Mouse (Mus musculus) adrenal gland, postnatal 36 days (tissue): ENCODE data around the gene Apobr. TPM values are rescaled to one million over a fixed set of nuclear protein-coding genes. Genes with fewer than 3 reads are reported as not detected.

Experiments used
- DNase-seq, 2 experiments: peaks; one replicate each; pipeline ENCODE4 v3.0.0; 2021; ENCODE audit warnings: mixed read lengths in 1 of 2
- total RNA-seq, 2 experiments: library from RNA; stranded (reverse); gene quantifications; 2 replicates each; pipeline ENCODE4 v1.2.3; 2021

Gene Apobr
- total RNA-seq, 2 experiments from 2014 or later = 1.5 TPM

DNA sequence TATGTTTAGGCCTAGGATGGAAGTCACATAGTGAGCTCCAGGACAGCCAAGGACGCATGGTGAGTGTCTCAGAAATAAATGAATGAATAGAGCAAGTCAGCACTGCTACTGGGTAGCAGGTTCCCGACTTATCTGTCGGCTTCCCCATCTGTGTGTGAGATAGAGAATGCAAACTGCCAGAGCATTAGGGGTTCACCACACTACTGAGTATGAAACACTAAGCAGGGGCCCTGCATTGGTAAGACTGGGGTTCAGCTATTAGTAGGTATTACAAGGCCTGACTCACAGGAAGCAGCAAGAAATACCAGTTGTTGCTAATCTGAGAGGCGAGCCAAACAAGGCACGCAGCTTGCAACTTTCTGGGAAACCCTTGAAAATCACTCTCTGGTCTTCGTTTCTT, 14.2 kb downstream of the Apobr start:
- DNase-seq = no peak

DNA sequence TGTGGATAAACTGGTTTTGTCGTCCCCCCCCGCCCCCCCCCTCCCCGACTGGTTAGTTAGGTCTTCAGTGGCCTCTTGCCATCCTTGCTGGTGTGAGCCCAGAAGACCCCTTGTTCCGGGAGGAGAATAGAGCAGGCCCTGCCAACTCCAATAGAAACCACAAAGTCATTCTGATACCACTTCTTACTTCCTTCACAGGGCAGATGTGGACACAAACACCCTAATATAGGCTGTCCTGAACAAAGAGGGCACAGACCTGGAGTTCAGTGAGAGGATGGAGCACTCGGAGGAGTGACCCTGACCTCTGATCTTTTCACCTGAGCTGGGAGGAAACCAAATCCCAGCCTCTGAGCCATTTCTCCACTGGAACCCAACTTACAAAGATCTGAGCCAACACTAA, 17.2 kb downstream of the Apobr start:
- DNase-seq = no peak

DNA sequence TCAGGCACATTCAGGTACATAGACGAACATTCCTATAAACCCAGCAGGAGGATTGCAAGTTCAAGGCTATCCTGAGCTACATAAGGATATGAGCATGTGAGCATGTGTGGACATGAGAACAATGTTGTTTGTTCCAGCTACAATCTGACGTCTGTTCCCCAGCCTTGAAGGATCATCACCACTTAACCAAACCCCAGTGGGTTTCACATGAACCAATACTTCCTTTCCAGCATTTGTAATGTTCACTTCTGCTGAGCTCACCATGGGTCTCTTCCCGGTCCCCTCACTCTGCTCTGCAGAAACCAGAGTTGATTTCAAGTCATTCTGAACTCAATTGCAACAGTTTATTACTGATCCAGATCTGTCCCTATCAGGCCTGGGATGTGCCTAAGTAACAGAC, 17.9 kb downstream of the Apobr start:
- DNase-seq = no peak

- no peak for DNase-seq
Measured at GRCm38 (mm10) chr7:126606611-126607010, 21.9 kb downstream of the Apobr start.

- DNase-seq = peak; percentile 55 to 60
Measured at GRCm38 (mm10) chr7:126607064-126607463, 22.3 kb downstream of the Apobr start.

- no peak for DNase-seq
Measured at GRCm38 (mm10) chr7:126607796-126608195, 23.1 kb downstream of the Apobr start.

- DNase-seq = no peak
Measured at GRCm38 (mm10) chr7:126612736-126613135, 28.0 kb downstream of the Apobr start.

DNA sequence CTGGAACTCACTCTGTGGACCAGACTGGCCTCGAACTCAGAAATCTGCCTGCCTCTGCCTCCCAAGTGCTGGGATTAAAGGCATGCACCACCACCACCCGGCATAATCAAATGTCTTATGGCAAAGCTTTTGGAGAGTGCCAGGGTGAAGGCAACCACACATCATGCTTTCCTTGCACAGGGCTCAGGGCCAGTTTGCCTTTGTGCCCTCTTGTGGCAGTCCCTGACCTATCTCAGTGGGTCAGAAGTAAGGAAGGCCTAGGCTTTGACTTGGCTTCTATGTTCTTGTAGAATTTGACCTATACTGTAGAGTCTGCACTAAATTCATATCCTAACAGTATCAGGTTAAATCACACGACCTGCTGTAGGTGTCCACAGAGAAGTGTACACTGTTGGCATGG, 32.0 kb downstream of the Apobr start:
- DNase-seq = peak in 1 of 2 experiments; percentile 35

- no peak for DNase-seq
Measured at GRCm38 (mm10) chr7:126619559-126620275, 35.0 kb downstream of the Apobr start.

- no peak for DNase-seq
Measured at GRCm38 (mm10) chr7:126621452-126622359, 37.0 kb downstream of the Apobr start.

GRCm38 (mm10) chr7:126623381-126623780, 38.6 kb downstream of the Apobr start:
- no peak for DNase-seq

- DNase-seq = no peak
Measured at GRCm38 (mm10) chr7:126624774-126625173, 40.0 kb downstream of the Apobr start.

GRCm38 (mm10) chr7:126625369-126625768, 40.6 kb downstream of the Apobr start:
- peak; percentile 83 to 86 for DNase-seq

DNA sequence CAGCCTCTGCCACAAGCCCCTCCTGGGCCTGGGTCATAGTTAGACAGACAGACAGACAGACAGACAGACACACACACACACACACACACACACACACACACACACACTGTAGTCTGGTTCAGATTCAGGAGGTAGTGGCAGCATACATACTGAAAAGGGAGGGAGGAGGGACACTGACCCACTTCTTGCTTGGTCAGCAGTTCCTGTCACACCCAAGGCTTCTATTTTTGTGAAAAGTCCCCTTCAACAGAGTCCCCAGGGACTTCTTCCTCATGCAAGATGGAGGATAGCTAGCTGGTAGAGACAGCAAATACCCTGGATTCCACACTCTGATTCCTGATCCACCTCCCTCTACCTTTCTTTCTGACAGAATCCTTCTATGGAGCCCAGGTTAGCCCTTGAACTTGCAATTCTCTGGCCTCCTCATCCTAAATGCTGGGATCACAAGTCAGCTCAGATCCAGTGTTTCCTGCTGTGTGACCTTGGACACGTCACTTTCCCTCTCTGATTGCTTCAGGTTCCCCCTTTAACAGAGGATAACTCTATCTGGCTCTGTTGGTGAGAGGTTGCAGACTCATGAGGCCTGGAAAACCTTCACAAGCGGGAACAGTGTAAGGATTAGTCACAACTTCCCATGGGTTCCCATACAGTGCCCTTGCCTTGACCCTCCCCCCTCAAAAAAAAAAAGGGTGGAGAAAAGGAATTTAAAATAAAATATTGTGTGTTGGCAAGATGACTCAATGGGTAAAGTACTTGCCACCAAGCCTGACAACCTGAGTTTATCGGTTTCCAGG, 41.3 kb downstream of the Apobr start:
- DNase-seq = peak; percentile 25 to 42

GRCm38 (mm10) chr7:126628111-126628510, 43.4 kb downstream of the Apobr start:
- no peak for DNase-seq

DNA sequence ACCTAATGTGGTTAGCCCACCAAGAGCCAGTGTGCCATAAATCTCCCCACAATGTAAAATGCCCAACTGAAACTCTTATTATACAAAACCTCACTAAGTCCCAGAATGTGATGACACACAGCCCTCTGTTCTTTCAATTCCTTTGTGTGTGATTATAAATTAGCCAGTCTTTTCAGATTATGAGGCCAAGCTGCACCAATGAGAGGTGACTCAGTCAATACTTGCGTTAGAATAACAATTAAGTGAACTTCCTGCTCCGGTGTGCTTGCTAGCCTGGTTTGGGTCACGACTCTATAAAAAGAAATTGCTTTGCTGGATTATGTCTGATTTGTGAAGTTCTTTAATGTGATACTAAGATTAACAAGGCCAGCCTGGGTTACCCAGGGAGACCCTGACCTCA, 45.2 kb downstream of the Apobr start:
- no peak for DNase-seq

GRCm38 (mm10) chr7:126630824-126631518, 46.2 kb downstream of the Apobr start, which contains the start of gene Nupr1:
Gene Nupr1 (minus strand): TSS chr7:126630861.
- DNase-seq = no peak

DNA sequence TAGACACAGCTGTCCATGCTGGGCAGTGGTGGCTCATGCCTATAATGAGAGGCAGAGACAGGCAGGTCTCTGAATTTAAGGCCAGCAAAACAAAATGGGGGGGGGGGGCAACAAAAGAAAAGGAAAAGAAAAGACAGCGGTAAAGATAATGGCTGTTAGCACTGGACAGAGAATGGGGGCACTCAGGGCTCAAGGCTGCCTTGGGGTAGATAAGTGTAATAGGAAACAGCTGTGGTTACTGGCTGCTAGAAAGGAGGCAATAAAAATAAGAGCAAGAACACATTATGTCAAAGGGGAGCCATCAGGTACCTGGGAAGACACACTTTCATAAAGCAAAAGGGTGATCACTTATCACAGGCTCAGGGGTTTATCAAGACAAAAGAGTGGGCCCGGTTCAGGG, 47.7 kb downstream of the Apobr start:
- DNase-seq = no peak

DNA sequence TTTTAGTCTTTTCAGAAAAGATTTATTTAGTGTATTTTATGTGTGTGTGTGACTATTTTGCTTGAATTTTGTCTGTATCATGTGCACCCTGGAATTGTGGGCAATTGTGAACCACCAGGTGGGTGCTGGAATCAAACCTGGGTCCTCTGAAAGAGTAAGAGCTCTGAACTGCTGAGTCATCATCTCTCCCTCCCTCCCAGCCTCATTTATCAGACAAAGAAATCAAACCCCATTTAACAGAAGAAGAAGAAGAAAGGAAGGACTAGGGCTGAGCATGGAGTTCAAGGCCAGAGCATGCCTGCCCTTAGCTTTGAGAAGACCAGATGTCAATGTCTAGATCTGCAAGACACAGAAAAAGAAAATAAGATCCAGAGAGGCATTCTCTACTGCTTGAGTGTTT, 50.6 kb downstream of the Apobr start:
- DNase-seq = no peak

GRCm38 (mm10) chr7:126636733-126637520, 52.2 kb downstream of the Apobr start:
- peak; percentile 42 to 52 for DNase-seq
